Mouse (Mus musculus) gastrocnemius, adult 2 months (tissue): ENCODE data around the gene Nfyc. TPM values are rescaled to one million over a fixed set of nuclear protein-coding genes. Genes with fewer than 3 reads are reported as not detected.

Experiments
- DNase-seq: peaks from one replicate; pipeline ENCODE4 v3.0.0; 2022
- H3K27ac ChIP-seq: fragments of 200-600 bp; 2 replicates; pipeline ENCODE4 v1.8.1; 2022; ENCODE audit warnings: mild to moderate bottlenecking
- H3K4me3 ChIP-seq: fragments of 200-600 bp; 2 replicates; pipeline ENCODE4 v1.8.1; 2022; ENCODE audit warnings: mild to moderate bottlenecking, moderate library complexity
- CTCF ChIP-seq: fragments of 200-600 bp; IDR thresholded peaks from 2 replicates; pipeline ENCODE4 v1.8.1; 2022; ENCODE audit warnings: antibody characterized with exemption, mild to moderate bottlenecking, moderate library complexity
- intact Hi-C: fragments of 180-260 bp; cut with DNase I; formaldehyde crosslinking; loops from one replicate; pipeline ENCODE4 v1.15.1; 2025
- total RNA-seq, 2 experiments: library from RNA; stranded (reverse); gene quantifications; 2 replicates each; pipeline ENCODE4 v1.2.3; 2021

The Nfyc gene
- total RNA-seq, 2 experiments from 2014 or later, result 45.2 to 47.9 TPM

- Histone ChIP-seq H3K4me3 (no peak overlapping the region), H3K27ac (peak overlapping the region; percentile 90; the same call in 1 of the 2 replicates)
- intact Hi-C loops, result no loop called here
- no peak for DNase-seq
- no peak for TF ChIP-seq CTCF
These were observed 87.7 kb downstream of the Nfyc start for GRCm38 (mm10) chr4:120743636-120744035.

GRCm38 (mm10) chr4:120741303-120741702 is 90.1 kb downstream of the Nfyc start:
- H3K4me3 ChIP-seq, result no peak overlapping the region
- no peak for TF ChIP-seq CTCF
- intact Hi-C loops, result no loop called here
- peak; percentile 69 for DNase-seq
- H3K27ac ChIP-seq, result peak overlapping the region; percentile 12; the same call in 1 of the 2 replicates

- DNase-seq, result no peak
- Histone ChIP-seq H3K27ac (no peak overlapping the region), H3K4me3 (no peak overlapping the region)
- TF ChIP-seq CTCF, result no peak
- intact Hi-C loops, result no loop called here
These were observed 97.3 kb downstream of the Nfyc start for GRCm38 (mm10) chr4:120734012-120734622.

- intact Hi-C loops, result no loop called here
- TF ChIP-seq CTCF, result no peak
- no peak overlapping the region for H3K4me3 ChIP-seq
- H3K27ac ChIP-seq, result no peak overlapping the region
- DNase-seq, result no peak
These were observed 98.6 kb downstream of the Nfyc start for GRCm38 (mm10) chr4:120732737-120733136.

GRCm38 (mm10) chr4:120731030-120731644 is 100.2 kb downstream of the Nfyc start:
- TF ChIP-seq CTCF, result no peak
- intact Hi-C loops, result no loop called here
- peak overlapping the region; percentile 70 for H3K4me3 ChIP-seq
- DNase-seq, result peak; percentile 88
- H3K27ac ChIP-seq, result peak overlapping the region; percentile 92

GRCm38 (mm10) chr4:120730574-120730973 is 100.8 kb downstream of the Nfyc start:
- intact Hi-C loops, result no loop called here
- H3K4me3 ChIP-seq, result peak overlapping the region; percentile 70
- no peak for DNase-seq
- peak overlapping the region; percentile 92 for H3K27ac ChIP-seq
- no peak for TF ChIP-seq CTCF

GRCm38 (mm10) chr4:120730146-120730545 is 101.2 kb downstream of the Nfyc start:
- intact Hi-C loops, result no loop called here
- Histone ChIP-seq H3K4me3 (no peak overlapping the region; the same call in 1 of the 2 replicates), H3K27ac (peak overlapping the region; percentile 92)
- no peak for TF ChIP-seq CTCF
- peak; percentile 71 for DNase-seq

- Histone ChIP-seq H3K27ac (peak overlapping the region; percentile 92), H3K4me3 (no peak overlapping the region)
- TF ChIP-seq CTCF, result no peak
- intact Hi-C loops, result no loop called here
- no peak for DNase-seq
These were observed 101.9 kb downstream of the Nfyc start for GRCm38 (mm10) chr4:120729441-120729840.

GRCm38 (mm10) chr4:120727842-120728241 is 103.5 kb downstream of the Nfyc start:
- no peak for DNase-seq
- no peak overlapping the region for H3K4me3 ChIP-seq
- TF ChIP-seq CTCF, result no peak
- peak overlapping the region; percentile 35; the same call in 1 of the 2 replicates for H3K27ac ChIP-seq
- intact Hi-C loops, result no loop called here

- peak overlapping the region; percentile 70 for H3K27ac ChIP-seq
- intact Hi-C loops, result no loop called here
- TF ChIP-seq CTCF, result no peak
- peak overlapping the region; percentile 45; the same call in 1 of the 2 replicates for H3K4me3 ChIP-seq
- peak; percentile 59 for DNase-seq
These were observed 105.2 kb downstream of the Nfyc start for GRCm38 (mm10) chr4:120726174-120726573.

- Histone ChIP-seq H3K4me3 (peak overlapping the region; percentile 45), H3K27ac (peak overlapping the region; percentile 70)
- DNase-seq, result peak; percentile 71
- intact Hi-C loops, result no loop called here
- TF ChIP-seq CTCF, result no peak
These were observed 105.8 kb downstream of the Nfyc start for GRCm38 (mm10) chr4:120725516-120726090.

- intact Hi-C loops, result no loop called here
- TF ChIP-seq CTCF, result no peak
- H3K27ac ChIP-seq, result no peak overlapping the region
- no peak for DNase-seq
- H3K4me3 ChIP-seq, result no peak overlapping the region
These were observed 109.8 kb downstream of the Nfyc start for GRCm38 (mm10) chr4:120721574-120721973.

- no peak overlapping the region for H3K27ac ChIP-seq
- TF ChIP-seq CTCF, result no peak
- H3K4me3 ChIP-seq, result no peak overlapping the region
- no peak for DNase-seq
- intact Hi-C loops, result no loop called here
These were observed 112.2 kb downstream of the Nfyc start for GRCm38 (mm10) chr4:120719152-120719551.
